15 mouse cellular contexts compared by ENCODE assay signal in the genomic region with DNA sequence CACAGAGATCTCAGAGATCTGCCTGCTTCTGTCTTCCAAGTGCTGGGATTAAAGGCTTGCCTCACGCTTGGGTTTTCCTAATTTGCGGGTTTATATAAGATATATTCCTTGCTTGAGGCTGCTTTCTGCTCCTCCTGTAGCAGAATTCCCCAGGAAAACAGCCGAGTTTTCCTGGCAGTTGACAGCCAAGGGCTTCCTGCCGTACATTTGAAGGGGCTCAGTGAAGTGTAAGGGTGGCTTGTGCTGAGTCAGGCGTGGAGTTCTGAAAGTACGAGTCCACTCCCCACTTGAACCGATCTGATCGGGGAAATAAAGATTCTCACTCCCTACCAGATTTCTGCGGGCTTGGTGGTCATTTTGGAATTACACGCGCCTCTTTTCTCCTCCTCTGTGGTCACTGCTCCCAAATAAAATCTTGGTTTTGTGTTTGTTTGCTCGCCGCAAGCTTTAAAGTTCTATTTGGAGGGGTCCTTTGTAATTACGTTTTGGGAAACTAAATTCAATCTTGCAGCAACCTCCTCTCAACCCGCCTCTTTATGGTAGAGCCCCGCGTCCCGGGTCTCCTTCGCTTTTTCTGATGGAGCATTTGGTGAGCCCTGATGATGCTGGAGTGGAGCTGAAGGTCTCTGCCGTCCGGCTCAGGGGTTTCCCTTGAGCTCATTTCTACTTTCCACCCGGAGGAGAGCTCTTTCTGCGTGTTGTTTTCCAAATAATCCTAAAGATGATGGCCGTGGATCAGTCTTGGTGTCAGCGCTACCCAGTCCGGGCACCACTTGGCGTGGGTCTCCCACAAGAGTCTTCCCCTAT. TPM values are rescaled to one million over a fixed set of nuclear protein-coding genes. Genes with fewer than 3 reads are reported as not detected.
DNase-seq lines count a peak whose midpoint lies in the region; ATAC-seq lines count a peak whose summit lies in the region.
"Had no signal": no experiment of that assay in that cellular context is flagged by ENCODE, and none has a peak within 500 bp of the region (broad histone marks: within the 10 kb centered on the region; RNA-seq: fewer than 3 reads in every experiment).

No protein-coding gene starts in this region.

- peaks cover 92% of the 10 kb centered on the region for H3K27me3 ChIP-seq in heart, embryonic 15.5 days
- H3K27me3 ChIP-seq in lung, embryonic 15.5 days = peaks cover 88% of the 10 kb centered on the region
- peaks cover 90% of the 10 kb centered on the region for H3K27me3 ChIP-seq in embryonic facial prominence, embryonic 13.5 days
- peaks cover 90% of the 10 kb centered on the region for H3K27me3 ChIP-seq in limb, embryonic 13.5 days

- peak overlapping the region; percentile 5; the same call in 1 of the 2 replicates for H3K4me3 ChIP-seq in heart, embryonic 15.5 days
- 0 out of 2 replicates have a peak overlapping the region, but pooled peaks have one; percentile 16 for H3K4me3 ChIP-seq in lung, embryonic 15.5 days
- peak overlapping the region; percentile 23 for H3K4me3 ChIP-seq in embryonic facial prominence, embryonic 13.5 days
- peak overlapping the region; percentile 18 for H3K4me3 ChIP-seq in limb, embryonic 13.5 days
- H3K4me3 ChIP-seq: erythroblast, embryonic 14.5 days; midbrain, embryonic 12.5 days had no signal

- H3K4me1 ChIP-seq in heart, embryonic 15.5 days (replicated peaks) = peaks cover 28% of the 10 kb centered on the region
- H3K4me1 ChIP-seq in lung, embryonic 15.5 days = peaks cover 30% of the 10 kb centered on the region
- peaks cover 46% of the 10 kb centered on the region for H3K4me1 ChIP-seq in embryonic facial prominence, embryonic 13.5 days
- H3K4me1 ChIP-seq in limb, embryonic 13.5 days = peaks cover 34% of the 10 kb centered on the region

- no peaks in the 10 kb centered on the region for H3K36me3 ChIP-seq in heart, embryonic 15.5 days
- H3K36me3 ChIP-seq in lung, embryonic 15.5 days = no peaks in the 10 kb centered on the region
- no peaks in the 10 kb centered on the region for H3K36me3 ChIP-seq in embryonic facial prominence, embryonic 13.5 days
- no peaks in the 10 kb centered on the region for H3K36me3 ChIP-seq in limb, embryonic 13.5 days
- H3K36me3 ChIP-seq: midbrain, embryonic 12.5 days had no signal

- no peak for DNase-seq in heart, postnatal 36 days
- DNase-seq in lung, adult 18-20 months = no peak
- DNase-seq in B cell, adult 2 months = no peak
- DNase-seq: thymus, postnatal 14 days had no signal

- no peak overlapping the region for H3K9ac ChIP-seq in heart, embryonic 15.5 days
- H3K9ac ChIP-seq in lung, embryonic 15.5 days = no peak overlapping the region
- H3K9ac ChIP-seq in embryonic facial prominence, embryonic 13.5 days = peak overlapping the region; percentile 27; the same call in 1 of the 2 replicates
- H3K9ac ChIP-seq in limb, embryonic 13.5 days = no peak overlapping the region
- H3K9ac ChIP-seq: midbrain, embryonic 12.5 days had no signal

- 4% methylated on average over 27 of the region's 27 CpGs for WGBS in heart, embryonic 15.5 days
- 4% methylated on average over 27 of the region's 27 CpGs for WGBS in lung, embryonic 15.5 days
- WGBS in embryonic facial prominence, embryonic 13.5 days = 5% methylated on average over 27 of the region's 27 CpGs
- 3% methylated on average over 27 of the region's 27 CpGs for WGBS in limb, embryonic 13.5 days

- H3K4me2 ChIP-seq in heart, embryonic 15.5 days = peak overlapping the region; percentile 44; the same call in 1 of the 2 replicates
- H3K4me2 ChIP-seq in lung, embryonic 15.5 days = peak overlapping the region; percentile 36
- H3K4me2 ChIP-seq in embryonic facial prominence, embryonic 13.5 days = peak overlapping the region; percentile 48
- peak overlapping the region; percentile 43 for H3K4me2 ChIP-seq in limb, embryonic 13.5 days (replicated peaks)
- H3K4me2 ChIP-seq: midbrain, embryonic 12.5 days had no signal

- no peak for ATAC-seq in heart, embryonic 15.5 days (replicated peaks; ENCODE audit: insufficient number of reproducible peaks, insufficient read depth, low FRiP score, low read depth)
- ATAC-seq in lung, embryonic 15.5 days (ENCODE audit: borderline replicate concordance, extremely low read depth, low FRiP score, low TSS enrichment) = no peak
- no peak for ATAC-seq in embryonic facial prominence, embryonic 13.5 days (ENCODE audit: insufficient number of reproducible peaks, insufficient read depth, low FRiP score, low TSS enrichment, low read depth)
- ATAC-seq in limb, embryonic 13.5 days (ENCODE audit: low FRiP score, low read depth) = no peak
- ATAC-seq: activated CD4-positive, CD25-positive, alpha-beta regulatory T cell, adult 4 months had no signal

- intact Hi-C loops in heart, postnatal 36 days (cut with DNase I) = no loop called here

- no peaks in the 10 kb centered on the region for H3K9me3 ChIP-seq in heart, embryonic 15.5 days (replicated peaks)
- no peaks in the 10 kb centered on the region for H3K9me3 ChIP-seq in lung, embryonic 15.5 days
- H3K9me3 ChIP-seq in embryonic facial prominence, embryonic 13.5 days = no peaks in the 10 kb centered on the region
- no peaks in the 10 kb centered on the region for H3K9me3 ChIP-seq in limb, embryonic 13.5 days
- H3K9me3 ChIP-seq: midbrain, embryonic 12.5 days had no signal

- no peak overlapping the region for H3K27ac ChIP-seq in heart, embryonic 15.5 days
- H3K27ac ChIP-seq in lung, embryonic 15.5 days = no peak overlapping the region
- H3K27ac ChIP-seq in embryonic facial prominence, embryonic 13.5 days = no peak overlapping the region
- no peak overlapping the region for H3K27ac ChIP-seq in limb, embryonic 13.5 days
- H3K27ac ChIP-seq: midbrain, embryonic 12.5 days had no signal

RNA-seq across cellular contexts. Expression of a gene that starts 3.6 kb away (rescaled TPM):
- 0.08 and 0.10 TPM in 2 replicates for polyA plus RNA-seq in heart, embryonic 15.5 days (2015; fragmentation: Nextera tagmentation; extraction: Ambion mirVana)
- total RNA-seq in heart, postnatal 36 days (2021) = not detected
- 0.41 and 0.45 TPM in 2 replicates for polyA plus RNA-seq in lung, embryonic 15.5 days (2015; fragmentation: Nextera tagmentation; extraction: Ambion mirVana)
- 3.0 and 3.8 TPM in 2 replicates for polyA plus RNA-seq in embryonic facial prominence, embryonic 13.5 days (2015; fragmentation: Nextera tagmentation; extraction: Ambion mirVana)
- polyA plus RNA-seq in limb, embryonic 13.5 days (2015; fragmentation: Nextera tagmentation; extraction: Ambion mirVana) = 2.2 and 2.7 TPM in 2 replicates
- total RNA-seq: adrenal gland, postnatal 36 days; layer of hippocampus, postnatal 14 days had no signal
- polyA plus RNA-seq: activated CD4-positive, CD25-positive, alpha-beta regulatory T cell, adult 4 months; erythroblast, embryonic 14.5 days; midbrain, embryonic 12.5 days; small intestine, adult 2 months had no signal

RNA-seq across cellular contexts. Expression of a gene that starts 29.7 kb away (rescaled TPM):
- 0.08 and 0.10 TPM in 2 replicates for polyA plus RNA-seq in heart, embryonic 15.5 days (2015; fragmentation: Nextera tagmentation; extraction: Ambion mirVana)
- total RNA-seq in heart, postnatal 36 days (2021) = not detected
- polyA plus RNA-seq in lung, embryonic 15.5 days (2015; fragmentation: Nextera tagmentation; extraction: Ambion mirVana) = 0.23 and 0.50 TPM in 2 replicates
- 21.5 and 30.8 TPM in 2 replicates for polyA plus RNA-seq in embryonic facial prominence, embryonic 13.5 days (2015; fragmentation: Nextera tagmentation; extraction: Ambion mirVana)
- 10.2 and 14.2 TPM in 2 replicates for polyA plus RNA-seq in limb, embryonic 13.5 days (2015; fragmentation: Nextera tagmentation; extraction: Ambion mirVana)
- total RNA-seq: adrenal gland, postnatal 36 days; layer of hippocampus, postnatal 14 days; left cerebral cortex, postnatal 4 days had no signal
- polyA plus RNA-seq: activated CD4-positive, CD25-positive, alpha-beta regulatory T cell, adult 4 months; erythroblast, embryonic 14.5 days had no signal
